Mouse (Mus musculus): Measurements from ENCODE around the gene Smco4.
"Not testable (repeated sequence)": the region's sequence is repeated elsewhere in the genome, so short reads cannot be mapped to it uniquely, and the experiment has no call there.

The Smco4 gene

GRCm38 (mm10) chr9:15541735-15542354 lies 48.6 kb downstream of the Smco4 start:
- DNase-seq (ENCODE audit: low spot score in 2 of 2) = no peak

DNA sequence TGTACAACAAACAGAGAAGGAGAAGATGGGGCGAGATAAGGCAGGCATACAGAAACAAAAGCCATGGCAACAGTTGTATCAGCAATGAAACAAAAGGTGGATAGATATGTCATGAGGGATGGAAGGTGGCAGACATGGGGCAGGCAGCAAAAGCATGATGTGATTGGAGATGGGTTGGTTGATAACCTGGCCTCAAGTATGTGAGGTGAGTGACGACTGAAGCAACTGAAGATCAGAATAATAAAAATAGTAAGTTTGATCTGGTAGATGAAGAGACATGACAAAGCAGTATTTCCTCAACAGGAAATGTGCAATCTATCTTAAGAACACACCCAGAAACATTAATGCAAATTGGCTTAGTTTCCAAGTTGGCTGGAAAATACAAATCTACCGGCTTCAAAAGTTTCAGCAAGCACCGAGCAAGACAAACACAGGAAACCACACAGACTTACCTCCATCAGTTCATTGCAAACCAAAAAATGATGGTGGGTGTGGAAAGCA lies 57.3 kb downstream of the Smco4 start:
- no peak for DNase-seq (ENCODE audit: low spot score in 2 of 2)

DNA sequence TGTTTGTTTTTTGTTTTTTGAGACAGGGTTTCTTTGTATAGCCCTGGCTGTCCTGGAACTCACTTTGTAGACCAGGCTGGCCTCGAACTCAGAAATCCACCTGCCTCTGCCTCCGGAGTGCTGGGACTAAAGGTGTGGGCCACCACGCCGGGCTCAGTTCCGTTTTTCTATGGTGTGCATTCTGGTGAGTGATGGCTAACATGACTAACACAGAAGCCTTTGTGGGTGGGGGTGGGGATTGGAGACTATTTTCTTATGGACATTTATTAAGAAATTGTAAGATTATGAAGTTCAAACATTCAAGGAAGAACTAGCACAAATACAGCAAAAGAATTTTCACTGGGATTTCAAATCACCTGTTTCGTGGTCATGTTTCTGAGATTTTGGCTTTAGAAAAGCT lies 57.8 kb downstream of the Smco4 start:
- not testable (repeated sequence) for DNase-seq (ENCODE audit: low spot score in 2 of 2)

GRCm38 (mm10) chr9:15551933-15552851 lies 59.0 kb downstream of the Smco4 start:
- no peak for DNase-seq (ENCODE audit: low spot score in 2 of 2)

DNA sequence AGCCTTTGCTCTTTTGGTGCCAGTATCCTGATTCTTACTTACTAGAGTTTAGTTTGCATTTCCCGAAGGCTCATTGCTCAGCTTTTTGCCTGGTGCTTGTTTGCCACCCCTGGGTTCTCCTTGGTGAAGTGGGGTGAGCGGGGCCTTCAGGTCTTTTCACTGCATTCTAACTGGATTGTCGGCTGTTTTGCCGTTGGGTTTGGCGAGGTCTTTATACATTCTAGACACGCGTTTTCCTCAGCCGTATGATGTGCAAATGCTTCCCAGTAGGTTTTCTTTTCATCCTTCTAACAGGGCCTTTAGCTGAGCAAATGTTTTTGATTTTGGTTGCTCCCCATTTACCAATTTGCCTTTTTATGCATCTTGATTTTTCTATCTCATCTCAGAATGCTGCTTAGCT lies 60.1 kb downstream of the Smco4 start:
- no peak for DNase-seq (ENCODE audit: low spot score in 2 of 2)

DNA sequence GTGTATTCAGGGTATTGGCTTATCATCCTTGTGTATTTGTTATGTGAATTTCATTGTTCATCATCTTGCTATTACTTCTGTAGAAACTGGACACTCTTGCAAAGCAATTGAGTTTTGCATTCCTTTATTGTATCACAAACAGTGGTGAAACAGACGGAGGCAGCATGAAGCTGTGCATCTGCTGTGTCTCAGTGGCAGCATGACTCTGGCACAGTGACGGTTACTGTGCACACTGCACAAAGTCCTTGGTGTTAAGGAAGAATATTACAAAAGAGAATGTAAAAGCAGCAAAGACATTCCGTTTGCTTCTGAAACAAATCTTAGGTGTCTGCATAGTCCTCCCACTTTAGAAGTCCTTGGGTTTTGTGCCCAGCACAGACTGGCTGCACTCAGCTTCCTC lies 67.2 kb downstream of the Smco4 start:
- DNase-seq (ENCODE audit: low spot score in 2 of 2) = no peak

DNA sequence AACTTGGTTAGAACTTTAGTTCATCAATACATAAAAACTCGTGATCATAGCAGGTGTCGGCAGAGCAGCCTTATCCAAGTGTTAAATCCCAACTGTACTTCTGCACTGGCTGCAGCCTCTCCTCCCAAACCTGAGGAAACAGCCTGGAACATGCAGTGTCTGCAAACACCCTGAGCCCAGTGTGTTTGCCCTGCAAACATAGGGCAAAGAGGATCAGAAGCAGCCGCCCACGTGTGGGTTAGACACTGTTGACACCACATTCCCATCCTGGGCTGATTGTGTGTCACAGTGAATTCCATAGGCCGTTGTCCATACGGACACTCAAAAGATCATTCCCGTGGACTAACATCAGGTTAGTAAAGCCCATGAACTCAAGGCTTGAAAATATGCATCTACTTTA lies 69.1 kb downstream of the Smco4 start:
- no peak for DNase-seq (ENCODE audit: low spot score in 2 of 2)

DNA sequence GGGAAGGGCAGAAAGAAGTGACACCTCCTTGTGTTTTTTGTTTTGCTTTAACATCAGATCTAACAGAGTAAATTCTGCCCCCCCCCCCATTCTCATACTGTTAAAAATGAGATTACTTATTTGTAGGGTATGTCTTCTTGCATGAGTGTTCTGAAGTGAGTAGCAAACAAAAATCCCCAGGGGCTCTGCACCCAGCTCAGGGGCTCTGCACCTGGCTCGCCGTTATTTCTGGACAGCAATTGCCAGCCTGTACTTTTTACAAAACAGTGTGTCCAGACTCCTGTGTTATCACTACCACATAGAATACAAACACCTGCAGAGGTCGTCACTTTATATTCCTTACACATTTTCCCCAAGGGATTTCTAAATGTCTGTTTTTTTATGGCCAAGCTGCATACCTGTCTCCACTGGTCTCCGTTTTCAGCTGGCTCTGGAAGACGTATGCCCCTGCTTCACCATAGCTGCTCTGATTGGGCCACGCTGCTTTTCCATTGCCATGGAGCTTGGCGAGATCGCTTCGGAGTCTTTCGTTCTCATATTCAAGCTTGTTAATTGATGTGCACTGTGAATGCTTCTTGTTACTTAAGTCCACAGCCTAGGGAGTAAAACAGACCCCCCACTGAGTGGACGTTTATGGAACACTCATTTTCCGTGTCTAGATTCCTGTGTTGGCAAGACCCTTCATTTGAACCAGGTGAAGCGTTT lies 81.7 kb downstream of the Smco4 start:
- DNase-seq (ENCODE audit: low spot score in 2 of 2) = no peak

GRCm38 (mm10) chr9:15578427-15578826 lies 85.2 kb downstream of the Smco4 start:
- DNase-seq (ENCODE audit: low spot score in 2 of 2) = no peak

DNA sequence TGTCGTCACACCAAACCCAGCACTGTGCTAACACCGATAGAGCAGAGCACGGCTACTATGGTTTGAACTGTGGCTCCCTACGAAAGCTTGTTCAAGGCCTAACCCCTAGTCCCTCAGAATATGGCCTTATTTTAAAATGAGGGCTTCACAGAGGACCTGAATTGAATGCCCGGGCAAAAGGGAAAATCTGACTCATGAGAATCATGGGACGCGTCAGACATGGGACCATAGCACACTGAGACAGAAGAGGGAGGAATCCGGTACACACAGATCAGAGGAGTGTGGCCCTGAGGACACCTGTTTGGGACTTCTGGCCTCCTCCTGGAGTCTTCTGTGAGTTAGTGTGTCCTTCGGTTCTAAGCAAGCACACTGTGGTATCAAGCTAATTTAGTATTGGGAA lies 85.7 kb downstream of the Smco4 start:
- DNase-seq (ENCODE audit: low spot score in 2 of 2) = no peak

- DNase-seq (ENCODE audit: low spot score in 2 of 2) = peak; percentile 14
Measured at GRCm38 (mm10) chr9:15580176-15580575, 86.9 kb downstream of the Smco4 start.

GRCm38 (mm10) chr9:15582026-15582425 lies 88.8 kb downstream of the Smco4 start:
- DNase-seq (ENCODE audit: low spot score in 2 of 2) = no peak

GRCm38 (mm10) chr9:15584209-15584608 lies 91.0 kb downstream of the Smco4 start:
- DNase-seq (ENCODE audit: low spot score in 2 of 2) = no peak

DNA sequence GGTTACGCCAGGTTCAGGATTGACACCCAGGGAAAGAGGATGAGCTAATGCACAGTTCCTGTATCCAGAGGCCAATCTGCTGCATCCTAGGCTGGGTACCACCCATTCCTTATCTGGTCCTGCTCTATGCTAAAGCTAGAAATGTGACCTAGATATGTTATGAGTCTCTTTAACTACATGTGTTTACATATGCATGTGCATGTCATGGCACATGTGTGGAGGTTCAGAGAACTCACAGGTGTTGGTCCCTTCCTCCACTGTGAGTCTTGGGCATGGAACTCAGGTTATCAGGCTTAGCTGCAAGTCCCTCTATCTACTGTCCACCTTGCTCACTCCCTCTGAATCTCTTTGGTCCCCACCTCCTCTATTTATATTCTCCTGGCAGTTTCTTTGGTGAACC lies 92.7 kb downstream of the Smco4 start:
- no peak for DNase-seq (ENCODE audit: low spot score in 2 of 2)

DNA sequence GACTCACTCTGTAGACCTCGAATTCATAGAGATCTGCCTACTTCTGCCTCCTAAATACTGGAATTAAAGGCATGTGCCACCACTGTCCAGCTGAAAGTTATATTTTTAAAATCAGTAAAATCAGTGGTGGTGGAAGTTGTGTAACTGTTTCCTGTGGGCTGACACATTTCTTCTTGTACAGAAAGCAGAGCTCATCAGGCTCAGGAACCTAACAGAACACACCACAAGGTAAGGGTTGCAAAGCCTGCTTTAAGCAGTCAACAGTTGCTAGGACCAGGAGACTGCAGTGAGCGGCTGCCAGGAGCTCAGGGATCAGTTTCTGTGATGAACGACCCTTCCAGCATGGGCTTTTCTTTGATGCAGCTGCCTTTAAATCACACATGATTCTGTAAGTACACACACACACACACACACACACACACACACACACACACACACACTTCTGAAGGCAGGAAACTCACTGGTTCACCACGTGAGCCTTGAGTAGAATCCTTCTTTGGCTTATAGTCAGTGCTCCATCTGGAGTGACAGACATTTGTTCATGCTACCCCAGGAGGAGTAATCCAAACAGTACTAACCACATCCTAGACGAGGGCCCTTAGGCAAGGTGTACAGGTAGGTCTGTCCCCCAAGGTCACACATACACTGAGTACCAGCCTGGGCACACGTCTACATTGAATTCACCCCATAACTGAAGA lies 94.1 kb downstream of the Smco4 start:
- DNase-seq (ENCODE audit: low spot score in 2 of 2) = peak in 1 of 2 experiments; percentile 9

GRCm38 (mm10) chr9:15594148-15594547 lies 100.9 kb downstream of the Smco4 start:
- no peak for DNase-seq (ENCODE audit: low spot score in 2 of 2)

Measured in thymus, postnatal 10 days (tissue).